Mouse (Mus musculus) intestine, embryonic 16.5 days (tissue): ENCODE measurements around the gene Heatr5a. TPM values are rescaled to one million over a fixed set of nuclear protein-coding genes. Genes with fewer than 3 reads are reported as not detected.
A peak's percentile ranks its signal among the peaks of the same experiment; 100 is the strongest.

Experiments
- ATAC-seq: fragments of 200-750 bp; cut with Nextera tagmentation; 2 replicates; pipeline ENCODE4 v1.8.0; 2017; ENCODE audit warnings: moderate TSS enrichment, moderate library complexity
- H3K27ac ChIP-seq: fragments of 300-500 bp; sonication (generic); 2 replicates; pipeline ENCODE4 v1.5.1; 2014; ENCODE audit warnings: mild to moderate bottlenecking, low read length
- H3K27me3 ChIP-seq: fragments of 300-500 bp; sonication (generic); replicated peaks from 2 replicates; pipeline ENCODE4 v1.6.1; 2014; ENCODE audit warnings: low read length, control low read depth, mixed read lengths; ENCODE audit not compliant: control insufficient read depth, insufficient read depth
- H3K36me3 ChIP-seq: fragments of 300-500 bp; sonication (generic); 2 replicates; pipeline ENCODE4 v1.6.1; 2014; ENCODE audit warnings: low read length, control low read depth; ENCODE audit not compliant: control insufficient read depth, insufficient read depth
- H3K4me1 ChIP-seq: fragments of 300-500 bp; sonication (generic); 2 replicates; pipeline ENCODE4 v1.6.1; 2014; ENCODE audit warnings: low read length, control low read depth, mixed read lengths; ENCODE audit not compliant: control insufficient read depth, insufficient read depth
- H3K4me2 ChIP-seq: fragments of 300-500 bp; sonication (generic); 2 replicates; pipeline ENCODE4 v1.6.1; 2014; ENCODE audit warnings: low read depth, low read length, control low read depth
- H3K4me3 ChIP-seq: fragments of 300-500 bp; sonication (generic); 2 replicates; pipeline ENCODE4 v1.5.1; 2014; ENCODE audit warnings: mild to moderate bottlenecking, low read length
- H3K9ac ChIP-seq: fragments of 300-500 bp; sonication (generic); 2 replicates; pipeline ENCODE4 v1.6.1; 2014; ENCODE audit warnings: low read depth, low read length
- H3K9me3 ChIP-seq: fragments of 300-500 bp; sonication (generic); 2 replicates; pipeline ENCODE4 v1.6.1; 2016; ENCODE audit warnings: low read length, control low read depth; ENCODE audit not compliant: control insufficient read depth
- WGBS: fragments of 180-500 bp; shearing (Covaris S2); extraction: QIAGEN DNeasy Blood & Tissue Kit; methylation state at CpG from one replicate; pipeline ENCODE4 v1.1.7; 2014; 5-methylcytosine and 5-hydroxymethylcytosine counted together
- polyA plus RNA-seq: library from polyadenylated mRNA; unstranded; fragments of >200 nt; fragmentation: Nextera tagmentation; extraction: Ambion mirVana; gene quantifications from 2 replicates; pipeline ENCODE4 v1.2.1, GENCODE M21; 2015

The Heatr5a gene
- polyA plus RNA-seq, 1 experiment from 2014 or later, result 7.7 TPM

- ATAC-seq, result no peak
- H3K4me1 ChIP-seq, result 0 out of 2 replicates have a peak, but pooled peaks cover 3% of the 10 kb centered on the region
- no peak overlapping the region for H3K9ac ChIP-seq
- no peak overlapping the region for H3K27ac ChIP-seq
- WGBS, result 97% methylated on average over 3 of the region's 3 CpGs
- H3K36me3 ChIP-seq, result peaks cover 10% of the 10 kb centered on the region
- H3K4me2 ChIP-seq, result no peak overlapping the region
- no peak overlapping the region for H3K4me3 ChIP-seq
- H3K27me3 ChIP-seq, result no peaks in the 10 kb centered on the region
- no peaks in the 10 kb centered on the region for H3K9me3 ChIP-seq
Measured at GRCm38 (mm10) chr12:52002746-52003145, 31.6 kb upstream of the Heatr5a start.

- no peaks in the 10 kb centered on the region for H3K27me3 ChIP-seq
- WGBS, result 19% methylated on average over 4 of the region's 4 CpGs
- no peak overlapping the region for H3K9ac ChIP-seq
- H3K36me3 ChIP-seq, result peaks cover 10% of the 10 kb centered on the region
- H3K4me3 ChIP-seq, result no peak overlapping the region
- H3K4me1 ChIP-seq, result 0 out of 2 replicates have a peak, but pooled peaks cover under 1% of the 10 kb centered on the region
- no peak overlapping the region for H3K27ac ChIP-seq
- no peak for ATAC-seq
- H3K4me2 ChIP-seq, result no peak overlapping the region
- no peaks in the 10 kb centered on the region for H3K9me3 ChIP-seq
Measured at GRCm38 (mm10) chr12:52001544-52001943, 30.4 kb upstream of the Heatr5a start.

GRCm38 (mm10) chr12:51998366-51998932 is 27.3 kb upstream of the Heatr5a start:
- Histone ChIP-seq H3K36me3 (peaks cover 14% of the 10 kb centered on the region), H3K4me3 (no peak overlapping the region), H3K27ac (no peak overlapping the region), H3K4me1 (no peaks in the 10 kb centered on the region), H3K4me2 (no peak overlapping the region), H3K27me3 (no peaks in the 10 kb centered on the region), H3K9me3 (no peaks in the 10 kb centered on the region), H3K9ac (no peak overlapping the region)
- 88% methylated on average over 9 of the region's 9 CpGs for whole genome bisulfite sequencing
- ATAC-seq, result no peak

GRCm38 (mm10) chr12:51995738-51996536 is 24.8 kb upstream of the Heatr5a start:
- 74% methylated on average over 1 of the region's 1 CpGs for WGBS
- no peak overlapping the region for H3K4me3 ChIP-seq
- ATAC-seq, result peak; percentile 80

GRCm38 (mm10) chr12:51990629-51991028 is 19.5 kb upstream of the Heatr5a start:
- 85% methylated on average over 2 of the region's 2 CpGs for WGBS
- H3K9ac ChIP-seq, result no peak overlapping the region

More at GRCm38 (mm10) chr12:51995738-51996536, 24.8 kb upstream of the Heatr5a start:
- H3K9me3 ChIP-seq, result no peaks in the 10 kb centered on the region
- H3K27ac ChIP-seq, result no peak overlapping the region; the same call in none of the 2 replicates
- peaks cover 14% of the 10 kb centered on the region for H3K36me3 ChIP-seq
- H3K4me2 ChIP-seq, result no peak overlapping the region
- no peak overlapping the region for H3K9ac ChIP-seq
- no peaks in the 10 kb centered on the region for H3K27me3 ChIP-seq
- H3K4me1 ChIP-seq, result no peaks in the 10 kb centered on the region

GRCm38 (mm10) chr12:51988536-51988935 is 17.4 kb upstream of the Heatr5a start:
- no peak for ATAC-seq
- 88% methylated on average over 5 of the region's 5 CpGs for WGBS
- Histone ChIP-seq H3K9ac (no peak overlapping the region), H3K27ac (no peak overlapping the region), H3K4me3 (no peak overlapping the region), H3K4me2 (no peak overlapping the region), H3K4me1 (no peaks in the 10 kb centered on the region), H3K36me3 (no peaks in the 10 kb centered on the region), H3K27me3 (no peaks in the 10 kb centered on the region), H3K9me3 (0 out of 2 replicates have a peak, but pooled peaks cover 4% of the 10 kb centered on the region)

More at GRCm38 (mm10) chr12:51990629-51991028, 19.5 kb upstream of the Heatr5a start:
- 0 out of 2 replicates have a peak, but pooled peaks cover 4% of the 10 kb centered on the region for H3K9me3 ChIP-seq
- no peak overlapping the region for H3K4me2 ChIP-seq
- H3K4me3 ChIP-seq, result no peak overlapping the region
- no peaks in the 10 kb centered on the region for H3K4me1 ChIP-seq
- H3K27ac ChIP-seq, result no peak overlapping the region
- no peak for ATAC-seq
- no peaks in the 10 kb centered on the region for H3K27me3 ChIP-seq
- H3K36me3 ChIP-seq, result 0 out of 2 replicates have a peak, but pooled peaks cover 4% of the 10 kb centered on the region

GRCm38 (mm10) chr12:51985826-51986225 is 14.7 kb upstream of the Heatr5a start:
- Histone ChIP-seq H3K36me3 (no peaks in the 10 kb centered on the region), H3K4me1 (no peaks in the 10 kb centered on the region), H3K27me3 (no peaks in the 10 kb centered on the region), H3K27ac (no peak overlapping the region), H3K4me3 (no peak overlapping the region), H3K9me3 (0 out of 2 replicates have a peak, but pooled peaks cover 4% of the 10 kb centered on the region), H3K9ac (no peak overlapping the region), H3K4me2 (no peak overlapping the region)
- 60% methylated on average over 4 of the region's 4 CpGs for WGBS
- no peak for ATAC-seq

GRCm38 (mm10) chr12:51985163-51985748 is 14.1 kb upstream of the Heatr5a start:
- Histone ChIP-seq H3K27ac (no peak overlapping the region), H3K4me2 (no peak overlapping the region), H3K36me3 (no peaks in the 10 kb centered on the region), H3K4me3 (no peak overlapping the region), H3K9ac (no peak overlapping the region), H3K27me3 (no peaks in the 10 kb centered on the region), H3K4me1 (no peaks in the 10 kb centered on the region), H3K9me3 (0 out of 2 replicates have a peak, but pooled peaks cover 4% of the 10 kb centered on the region)
- 85% methylated on average over 3 of the region's 3 CpGs for WGBS
- ATAC-seq, result no peak

- Histone ChIP-seq H3K4me3 (no peak overlapping the region), H3K4me1 (no peaks in the 10 kb centered on the region), H3K27me3 (no peaks in the 10 kb centered on the region), H3K9me3 (0 out of 2 replicates have a peak, but pooled peaks cover 4% of the 10 kb centered on the region), H3K36me3 (no peaks in the 10 kb centered on the region), H3K27ac (no peak overlapping the region), H3K4me2 (no peak overlapping the region), H3K9ac (no peak overlapping the region)
- 90% methylated on average over 1 of the region's 1 CpGs for WGBS
- ATAC-seq, result no peak
Measured at GRCm38 (mm10) chr12:51983625-51984024, 12.5 kb upstream of the Heatr5a start.
